ENCODE assay signal across 8 mouse cellular contexts in genomic region chr11:60729217-60729641, GRCm38 (mm10). TPM values are rescaled to one million over a fixed set of nuclear protein-coding genes. Genes with fewer than 3 reads are reported as not detected.
DNase-seq lines count a peak whose midpoint lies in the region; ATAC-seq and TF ChIP-seq lines count a peak whose summit lies in the region.

No protein-coding gene starts in this region.

- no peaks in the 10 kb centered on the region for H3K9me3 ChIP-seq in heart, embryonic 14.5 days (ENCODE audit: control insufficient read depth, low read length)
- no peaks in the 10 kb centered on the region for H3K9me3 ChIP-seq in liver, embryonic 11.5 days (ENCODE audit: control insufficient read depth, low read length)

- no peak for TF ChIP-seq POLR2A in cerebellum, adult 2 months (IDR thresholded peaks at IDR 0.05; ENCODE audit: borderline replicate concordance, insufficient read depth, low read length)

- H3K9ac ChIP-seq in heart, embryonic 14.5 days (ENCODE audit: low read length), result peak overlapping the region; percentile 81
- 0 out of 2 replicates have a peak overlapping the region, but pooled peaks have one; percentile 35 for H3K9ac ChIP-seq in liver, embryonic 11.5 days (ENCODE audit: low read depth, low read length)

- WGBS in cerebellum, adult 2 months, result 67% methylated on average over 6 of the region's 6 CpGs
- 62% methylated on average over 6 of the region's 6 CpGs for WGBS in heart, embryonic 14.5 days
- 74% methylated on average over 6 of the region's 6 CpGs for whole genome bisulfite sequencing in liver, embryonic 11.5 days

- H3K27me3 ChIP-seq in cerebellum, adult 2 months (ENCODE audit: control insufficient read depth, insufficient read depth, low read length), result no peaks in the 10 kb centered on the region
- no peaks in the 10 kb centered on the region for H3K27me3 ChIP-seq in heart, embryonic 14.5 days (ENCODE audit: control insufficient read depth, insufficient read depth, low read length)
- no peaks in the 10 kb centered on the region for H3K27me3 ChIP-seq in liver, embryonic 11.5 days (replicated peaks; ENCODE audit: control insufficient read depth, insufficient read depth, low read length)
- H3K27me3 ChIP-seq in splenic B cell, adult 2 months (ENCODE audit: control insufficient read depth, insufficient read depth, low read length, poor library complexity, severe bottlenecking), result no peaks in the 10 kb centered on the region

- H3K27ac ChIP-seq in cerebellum, adult 2 months (ENCODE audit: insufficient read depth, low read length), result no peak overlapping the region
- H3K27ac ChIP-seq in heart, embryonic 14.5 days (replicated peaks in 1 of 2; ENCODE audit: control insufficient read depth in 1 of 2, insufficient read depth in 1 of 2, low read depth in 2 of 2, low read length in 2 of 2), result 0 out of 4 replicates have a peak overlapping the region, but pooled peaks of 1 of the 2 experiments have one; percentile 91
- no peak overlapping the region for H3K27ac ChIP-seq in liver, embryonic 11.5 days (ENCODE audit: low read depth, low read length)

- TF ChIP-seq CTCF in cerebellum, adult 2 months (IDR thresholded peaks at IDR 0.05; ENCODE audit: borderline replicate concordance, insufficient read depth, low read depth, low read length), result no peak

- H3K36me3 ChIP-seq in heart, embryonic 14.5 days (ENCODE audit: control insufficient read depth, insufficient read depth, low read length), result peaks cover 48% of the 10 kb centered on the region
- H3K36me3 ChIP-seq in liver, embryonic 11.5 days (ENCODE audit: control insufficient read depth, insufficient read depth, low read length), result peaks cover 8% of the 10 kb centered on the region; the same call in 1 of the 2 replicates
- no peaks in the 10 kb centered on the region; the same call in 1 of the 2 replicates for H3K36me3 ChIP-seq in splenic B cell, adult 2 months (ENCODE audit: control insufficient read depth, insufficient read depth, low read length, poor library complexity, severe bottlenecking)

- H3K4me2 ChIP-seq in heart, embryonic 14.5 days (ENCODE audit: low read length), result peak overlapping the region; percentile 80
- H3K4me2 ChIP-seq in liver, embryonic 11.5 days, result peak overlapping the region; percentile 78

- DNase-seq in cerebellum, adult 2 months, result peak in 1 of 2 experiments; percentile 34
- no peak for DNase-seq in cerebellum, postnatal 14 days
- DNase-seq in adrenal gland, adult 8-10 months, result peak; percentile 75
- DNase-seq in liver, embryonic 11.5 days (ENCODE audit: low spot score), result no peak
- peak; percentile 8 for DNase-seq in splenic B cell, adult 2 months (ENCODE audit: low read depth, low spot score)
- no peak for DNase-seq in ovary, postnatal 10 days (ENCODE audit: low spot score)

- peak overlapping the region; percentile 71 for H3K4me3 ChIP-seq in cerebellum, adult 2 months (replicated peaks; ENCODE audit: insufficient read depth, low read depth, low read length)
- H3K4me3 ChIP-seq in heart, embryonic 14.5 days (ENCODE audit: control insufficient read depth in 1 of 2, insufficient read depth in 1 of 2, low read depth in 1 of 2, low read length in 2 of 2), result peak overlapping the region in 1 of 2 experiments; percentile 89; a peak in 1 of 4 replicates
- H3K4me3 ChIP-seq in liver, embryonic 11.5 days (ENCODE audit: low read depth, low read length), result peak overlapping the region; percentile 84

- peaks cover 4% of the 10 kb centered on the region for H3K4me1 ChIP-seq in cerebellum, adult 2 months (ENCODE audit: control insufficient read depth, insufficient read depth, low read length)
- H3K4me1 ChIP-seq in heart, embryonic 14.5 days (ENCODE audit: control insufficient read depth in 2 of 2, insufficient read depth in 2 of 2, low read length in 2 of 2), result peaks cover 13 to 25% of the 10 kb centered on the region in 2 experiments
- peaks cover 14% of the 10 kb centered on the region for H3K4me1 ChIP-seq in liver, embryonic 11.5 days (replicated peaks; ENCODE audit: control insufficient read depth, insufficient read depth, low read length)

- no peak for ATAC-seq in heart, embryonic 14.5 days (ENCODE audit: insufficient number of reproducible peaks, insufficient read depth, low FRiP score, low read depth)
- no peak for ATAC-seq in liver, embryonic 11.5 days (replicated peaks; ENCODE audit: low FRiP score)
- ATAC-seq in cerebellum, adult (ENCODE audit: insufficient number of reproducible peaks, low FRiP score, low TSS enrichment), result no peak

RNA-seq across cellular contexts. Expression of gene Mief2, which starts 1.0 kb away (rescaled TPM):
- 27.4 and 28.4 TPM in 2 replicates for polyA plus RNA-seq in cerebellum, adult 2 months (2012; rRNA removed)
- 10 to 100 TPM; 36.9 to 41.2 (median 38.8) TPM for total RNA-seq in adrenal gland, adult 8-10 months (2022)
- 17.0 and 19.0 TPM in 2 replicates for polyA plus RNA-seq in heart, embryonic 14.5 days (2014; fragmentation: Nextera tagmentation; extraction: Ambion mirVana)
- 8.0 and 8.9 TPM in 2 replicates for polyA plus RNA-seq in liver, embryonic 11.5 days (2014; fragmentation: Nextera tagmentation; extraction: Ambion mirVana)

RNA-seq across cellular contexts. Expression of gene Flii, which starts 2.2 kb away (rescaled TPM):
- polyA plus RNA-seq in cerebellum, adult 2 months (2012; rRNA removed), result 160 and 177 TPM in 2 replicates
- total RNA-seq in adrenal gland, adult 8-10 months (2022), result 100 to 1,000 TPM; 162 to 185 (median 177) TPM
- 74.7 and 80.1 TPM in 2 replicates for polyA plus RNA-seq in heart, embryonic 14.5 days (2014; fragmentation: Nextera tagmentation; extraction: Ambion mirVana)
- 61.3 and 69.2 TPM in 2 replicates for polyA plus RNA-seq in liver, embryonic 11.5 days (2014; fragmentation: Nextera tagmentation; extraction: Ambion mirVana)

RNA-seq across cellular contexts. Expression of gene Llgl1, which starts 29.7 kb away (rescaled TPM):
- polyA plus RNA-seq in cerebellum, adult 2 months (2012; rRNA removed), result 88.3 and 90.5 TPM in 2 replicates
- total RNA-seq in adrenal gland, adult 8-10 months (2022), result 10 to 100 TPM; 26.4 to 39.3 (median 32.0) TPM
- polyA plus RNA-seq in heart, embryonic 14.5 days (2014; fragmentation: Nextera tagmentation; extraction: Ambion mirVana), result 32.5 and 34.0 TPM in 2 replicates
- 35.6 and 35.9 TPM in 2 replicates for polyA plus RNA-seq in liver, embryonic 11.5 days (2014; fragmentation: Nextera tagmentation; extraction: Ambion mirVana)

RNA-seq across cellular contexts. Expression of gene Top3a, which starts 47.9 kb away (rescaled TPM):
- polyA plus RNA-seq in cerebellum, adult 2 months (2012; rRNA removed), result 6.8 and 7.2 TPM in 2 replicates
- total RNA-seq in adrenal gland, adult 8-10 months (2022), result 10 to 100 TPM; 11.9 to 15.8 (median 14.6) TPM
- 8.3 and 8.5 TPM in 2 replicates for polyA plus RNA-seq in heart, embryonic 14.5 days (2014; fragmentation: Nextera tagmentation; extraction: Ambion mirVana)
- 16.2 and 19.1 TPM in 2 replicates for polyA plus RNA-seq in liver, embryonic 11.5 days (2014; fragmentation: Nextera tagmentation; extraction: Ambion mirVana)

RNA-seq across cellular contexts. Expression of gene Smcr8, which starts 48.1 kb away (rescaled TPM):
- 16.4 and 17.5 TPM in 2 replicates for polyA plus RNA-seq in cerebellum, adult 2 months (2012; rRNA removed)
- 10 to 100 TPM; 23.3 to 30.1 (median 27.3) TPM for total RNA-seq in adrenal gland, adult 8-10 months (2022)
- 4.6 and 4.9 TPM in 2 replicates for polyA plus RNA-seq in heart, embryonic 14.5 days (2014; fragmentation: Nextera tagmentation; extraction: Ambion mirVana)
- polyA plus RNA-seq in liver, embryonic 11.5 days (2014; fragmentation: Nextera tagmentation; extraction: Ambion mirVana), result 7.7 and 7.8 TPM in 2 replicates

Comparison
In these comparisons a context has a peak if more than half of its experiments do, and no peak if none do; other contexts are left out.
1. DNase-seq: peak in adrenal gland, adult 8-10 months (single experiment) and splenic B cell, adult 2 months (single experiment); none in cerebellum, postnatal 14 days (0 of 2), liver, embryonic 11.5 days (single experiment) and ovary, postnatal 10 days (single experiment).